13 mouse cellular contexts compared by ENCODE assay signal in the genomic region with DNA sequence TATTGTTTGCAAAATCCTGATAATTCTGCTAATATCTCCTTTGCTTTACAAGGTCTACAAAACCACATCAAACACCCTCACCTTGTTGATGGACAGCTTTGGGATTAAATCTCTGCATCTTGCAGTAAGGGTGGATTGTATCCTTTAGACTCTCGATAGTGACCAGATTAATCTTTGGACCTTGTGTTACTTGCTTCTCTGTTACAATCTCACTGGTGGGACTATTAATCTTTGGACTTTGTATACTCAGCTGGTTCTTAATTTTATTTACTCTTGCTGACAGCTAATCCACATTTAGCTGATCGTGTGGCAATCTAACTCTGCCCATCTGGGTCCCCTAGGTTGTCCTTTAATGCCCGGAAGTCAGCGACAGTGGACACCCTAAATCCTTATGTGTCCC.
"Had no signal": no experiment of that assay in that cellular context is flagged by ENCODE, and none has a peak within 500 bp of the region (broad histone marks: within the 10 kb centered on the region; RNA-seq: fewer than 3 reads in every experiment).

No protein-coding gene starts in this region.

- H3K9me3 ChIP-seq: hindbrain, embryonic 15.5 days; limb, embryonic 12.5 days; limb, embryonic 15.5 days; liver, embryonic 13.5 days had no signal

- H3K9ac ChIP-seq: hindbrain, embryonic 15.5 days; limb, embryonic 12.5 days; limb, embryonic 15.5 days; liver, embryonic 13.5 days had no signal

- H3K36me3 ChIP-seq: hindbrain, embryonic 15.5 days; limb, embryonic 12.5 days; limb, embryonic 15.5 days; liver, embryonic 13.5 days had no signal

- DNase-seq: layer of hippocampus, postnatal 36 days; liver, embryonic 13.5 days; lung, adult 2 months; lung, postnatal 14 days; lung, postnatal 4 days; midbrain, embryonic 14.5 days; right cerebral cortex, postnatal 25 days; thymus, postnatal 25 days had no signal

- H3K27me3 ChIP-seq: hindbrain, embryonic 15.5 days; limb, embryonic 12.5 days; limb, embryonic 15.5 days; liver, embryonic 13.5 days had no signal

- H3K4me3 ChIP-seq: hindbrain, embryonic 15.5 days; left cerebral cortex, adult 2 months; limb, embryonic 12.5 days; limb, embryonic 15.5 days; liver, embryonic 13.5 days had no signal

- H3K27ac ChIP-seq: hindbrain, embryonic 15.5 days; left cerebral cortex, adult 2 months; limb, embryonic 12.5 days; limb, embryonic 15.5 days; liver, embryonic 13.5 days had no signal

- H3K4me2 ChIP-seq: hindbrain, embryonic 15.5 days; limb, embryonic 12.5 days; limb, embryonic 15.5 days; liver, embryonic 13.5 days; midbrain, embryonic 11.5 days had no signal

- H3K4me1 ChIP-seq: hindbrain, embryonic 15.5 days; limb, embryonic 12.5 days had no signal
